Mouse (Mus musculus) cerebellum, adult 2 months (tissue): ENCODE results near the gene Maml3. TPM values are rescaled to one million over a fixed set of nuclear protein-coding genes. Genes with fewer than 3 reads are reported as not detected.

ENCODE experiments used
- DNase-seq, 2 experiments: peaks; one replicate each; pipeline ENCODE4 v3.0.0; 2021
- H3K27ac ChIP-seq: fragments of 200-500 bp; 2 replicates; pipeline ENCODE4 v1.5.1; 2012; ENCODE audit warnings: low read length, control low read depth, inconsistent platforms; ENCODE audit not compliant: insufficient read depth
- H3K27me3 ChIP-seq: fragments of 200-500 bp; 2 replicates; pipeline ENCODE4 v1.6.1; 2012; ENCODE audit warnings: inconsistent platforms, mild to moderate bottlenecking, low read length, moderate library complexity; ENCODE audit not compliant: control insufficient read depth, insufficient read depth
- H3K4me1 ChIP-seq: fragments of 200-500 bp; 2 replicates; pipeline ENCODE4 v1.6.1; 2011; ENCODE audit warnings: low read length; ENCODE audit not compliant: control insufficient read depth, insufficient read depth
- H3K4me3 ChIP-seq: fragments of 200-500 bp; replicated peaks from 2 replicates; pipeline ENCODE3; 2011; ENCODE audit warnings: mild to moderate bottlenecking, low read depth, low read length, control low read depth; ENCODE audit not compliant: insufficient read depth
- CTCF ChIP-seq: fragments of 200-500 bp; IDR thresholded peaks from 2 replicates; pipeline ENCODE4 v1.5.1; 2011; ENCODE audit warnings: low read depth, mild to moderate bottlenecking, control low read depth, low read length, moderate library complexity, borderline replicate concordance; ENCODE audit not compliant: insufficient read depth
- POLR2A ChIP-seq: fragments of 200-500 bp; IDR thresholded peaks from 2 replicates; pipeline ENCODE4 v1.6.1; 2011; ENCODE audit warnings: low read length, control low read depth, borderline replicate concordance; ENCODE audit not compliant: insufficient read depth
- WGBS: fragments of 180-500 bp; shearing (Covaris S2); methylation state at CpG from one replicate; pipeline ENCODE4 v1.1.7; 2018; 5-methylcytosine and 5-hydroxymethylcytosine counted together
- polyA plus RNA-seq: library from polyadenylated mRNA; depleted of rRNA; stranded (reverse); fragments of >200 nt; gene quantifications from 2 replicates; pipeline ENCODE4 v1.2.3, GENCODE M21; 2012

Maml3 gene
- polyA plus RNA-seq, 1 experiment = 6.5 TPM

- Histone ChIP-seq H3K4me3 (no peak overlapping the region), H3K4me1 (peaks cover 18% of the 10 kb centered on the region), H3K27ac (no peak overlapping the region), H3K27me3 (no peaks in the 10 kb centered on the region)
- no peak for TF ChIP-seq POLR2A
- no peak for TF ChIP-seq CTCF
- WGBS = 68% methylated on average over 7 of the region's 7 CpGs
- no peak for DNase-seq
Measured at GRCm38 (mm10) chr3:52039958-52040357, 64.9 kb downstream of the Maml3 start.

GRCm38 (mm10) chr3:52037260-52037659 is 67.6 kb downstream of the Maml3 start:
- no peak overlapping the region for H3K27ac ChIP-seq
- DNase-seq = no peak
- peaks cover 16% of the 10 kb centered on the region for H3K4me1 ChIP-seq
- WGBS = 78% methylated on average over 5 of the region's 5 CpGs
- H3K27me3 ChIP-seq = no peaks in the 10 kb centered on the region
- TF ChIP-seq CTCF (no peak), POLR2A (no peak)
- no peak overlapping the region for H3K4me3 ChIP-seq

GRCm38 (mm10) chr3:52035404-52035803 is 69.5 kb downstream of the Maml3 start:
- Histone ChIP-seq H3K27me3 (no peaks in the 10 kb centered on the region), H3K4me1 (peaks cover 12% of the 10 kb centered on the region), H3K27ac (no peak overlapping the region), H3K4me3 (no peak overlapping the region)
- no peak for DNase-seq
- WGBS = 47% methylated on average over 8 of the region's 8 CpGs
- TF ChIP-seq CTCF = no peak
- TF ChIP-seq POLR2A = no peak

- peaks cover 14% of the 10 kb centered on the region for H3K4me1 ChIP-seq
- H3K4me3 ChIP-seq = no peak overlapping the region
- 74% methylated on average over 14 of the region's 14 CpGs for WGBS
- DNase-seq = no peak
- H3K27ac ChIP-seq = no peak overlapping the region
- no peaks in the 10 kb centered on the region for H3K27me3 ChIP-seq
- TF ChIP-seq CTCF (no peak), POLR2A (no peak)
Measured at GRCm38 (mm10) chr3:52033857-52034588, 70.9 kb downstream of the Maml3 start.

- no peaks in the 10 kb centered on the region for H3K27me3 ChIP-seq
- peaks cover 14% of the 10 kb centered on the region for H3K4me1 ChIP-seq
- DNase-seq = no peak
- no peak overlapping the region for H3K27ac ChIP-seq
- H3K4me3 ChIP-seq = no peak overlapping the region
- TF ChIP-seq POLR2A (no peak), CTCF (no peak)
Measured at GRCm38 (mm10) chr3:52031327-52031726, 73.5 kb downstream of the Maml3 start.

- Histone ChIP-seq H3K4me1 (peaks cover 9% of the 10 kb centered on the region), H3K27me3 (no peaks in the 10 kb centered on the region), H3K27ac (no peak overlapping the region), H3K4me3 (no peak overlapping the region)
- no peak for DNase-seq
- WGBS = 53% methylated on average over 10 of the region's 10 CpGs
- TF ChIP-seq POLR2A (no peak), CTCF (no peak)
Measured at GRCm38 (mm10) chr3:52030114-52030513, 74.8 kb downstream of the Maml3 start.

GRCm38 (mm10) chr3:52029661-52030081 is 75.2 kb downstream of the Maml3 start:
- DNase-seq = no peak
- Histone ChIP-seq H3K27me3 (no peaks in the 10 kb centered on the region), H3K4me1 (peaks cover 6% of the 10 kb centered on the region), H3K4me3 (no peak overlapping the region), H3K27ac (no peak overlapping the region)
- 49% methylated on average over 12 of the region's 12 CpGs for WGBS
- TF ChIP-seq CTCF (no peak), POLR2A (no peak)

- DNase-seq = no peak
- H3K4me1 ChIP-seq = peaks cover 10% of the 10 kb centered on the region
- H3K27ac ChIP-seq = no peak overlapping the region
- WGBS = 82% methylated on average over 7 of the region's 7 CpGs
- TF ChIP-seq CTCF = no peak
- no peak for TF ChIP-seq POLR2A
- no peaks in the 10 kb centered on the region for H3K27me3 ChIP-seq
- H3K4me3 ChIP-seq = no peak overlapping the region
Measured at GRCm38 (mm10) chr3:52027972-52028371, 76.9 kb downstream of the Maml3 start.
